Mouse (Mus musculus): Measurements from ENCODE around the gene Olfr444.

The Olfr444 gene

GRCm38 (mm10) chr6:42948767-42949166 lies at the start of gene Olfr444:
Gene Olfr444, plus strand, starts transcription at chr6:42949067.
- DNase-seq: no peak

GRCm38 (mm10) chr6:42900345-42900744 lies 48.5 kb upstream of the Olfr444 start:
- no peak for DNase-seq

- no peak for DNase-seq
These were observed 40.3 kb upstream of the Olfr444 start, which contains the start of gene Olfr447 for GRCm38 (mm10) chr6:42908578-42908977. Gene Olfr447, plus strand, starts transcription at chr6:42908878.

GRCm38 (mm10) chr6:42921077-42921476 lies 27.8 kb upstream of the Olfr444 start, which contains the start of gene Olfr446:
Gene Olfr446, plus strand, starts transcription at chr6:42921377.
- DNase-seq: no peak

- no peak for DNase-seq
These were observed 31.5 kb downstream of the Olfr444 start for GRCm38 (mm10) chr6:42980377-42980776.

Measured in lung, postnatal 36 days (tissue).